ENCODE assay signal across 18 mouse cellular contexts in genomic region chr17:90419615-90420014, GRCm38 (mm10).
DNase-seq lines count a peak whose midpoint lies in the region; ATAC-seq and TF ChIP-seq lines count a peak whose summit lies in the region.
"Had no signal": no experiment of that assay in that cellular context is flagged by ENCODE, and none has a peak within 500 bp of the region (broad histone marks: within the 10 kb centered on the region; RNA-seq: fewer than 3 reads in every experiment).

No protein-coding gene starts in this region.

- TF ChIP-seq CTCF in brain, embryonic 14.5 days (IDR thresholded peaks at IDR 0.05; ENCODE audit: borderline replicate concordance, extremely low read depth, insufficient read depth, insufficient read length), result no peak

- 65% methylated on average over 1 of the region's 1 CpGs for WGBS in hindbrain, embryonic 16.5 days
- WGBS in hindbrain, embryonic 10.5 days, result 88% methylated on average over 1 of the region's 1 CpGs

- H3K9ac ChIP-seq in hindbrain, embryonic 16.5 days (ENCODE audit: low read depth, low read length), result no peak overlapping the region
- H3K9ac ChIP-seq: embryonic facial prominence, embryonic 12.5 days; forebrain, embryonic 15.5 days; hindbrain, embryonic 14.5 days had no signal

- no peak overlapping the region for H3K4me3 ChIP-seq in hindbrain, embryonic 16.5 days (ENCODE audit: low read length)
- H3K4me3 ChIP-seq in hindbrain, embryonic 10.5 days, result no peak overlapping the region
- H3K4me3 ChIP-seq: embryonic facial prominence, embryonic 12.5 days; forebrain, embryonic 15.5 days; heart, embryonic 10.5 days had no signal

- no peaks in the 10 kb centered on the region for H3K4me1 ChIP-seq in hindbrain, embryonic 16.5 days (ENCODE audit: control insufficient read depth, insufficient read depth, low read depth, low read length)
- no peaks in the 10 kb centered on the region for H3K4me1 ChIP-seq in hindbrain, embryonic 10.5 days (replicated peaks)
- H3K4me1 ChIP-seq: embryonic facial prominence, embryonic 12.5 days; forebrain, embryonic 15.5 days; heart, embryonic 10.5 days had no signal

- H3K4me2 ChIP-seq in hindbrain, embryonic 16.5 days (ENCODE audit: low read length), result no peak overlapping the region
- H3K4me2 ChIP-seq: embryonic facial prominence, embryonic 12.5 days; forebrain, embryonic 15.5 days; hindbrain, embryonic 14.5 days had no signal

- DNase-seq in cerebellum, adult 9-10 months, result peak; percentile 62
- no peak for DNase-seq in cerebellum, postnatal 4 days (ENCODE audit: low spot score in 2 of 2)
- DNase-seq in hindbrain, embryonic 10.5 days (ENCODE audit: low spot score), result no peak
- DNase-seq in Muller cell, postnatal 12 days (ENCODE audit: inconsistent ontology term), result peak; percentile 17
- peak; percentile 38 for DNase-seq in brain, embryonic 14.5 days (ENCODE audit: low read depth)
- DNase-seq: adrenal gland, adult 8-10 months; gastrocnemius, postnatal 10 days; heart, adult 18-20 months; heart, postnatal 10 days; heart, postnatal 4 days; kidney, adult 8-10 months had no signal

- TF ChIP-seq POLR2A in brain, embryonic 14.5 days (IDR thresholded peaks at IDR 0.05; ENCODE audit: borderline replicate concordance, extremely low read depth, insufficient read depth, insufficient read length, poor library complexity, severe bottlenecking), result no peak

- no peaks in the 10 kb centered on the region for H3K36me3 ChIP-seq in hindbrain, embryonic 16.5 days (ENCODE audit: control insufficient read depth, insufficient read depth, low read length)
- no peaks in the 10 kb centered on the region for H3K36me3 ChIP-seq in hindbrain, embryonic 10.5 days
- H3K36me3 ChIP-seq: embryonic facial prominence, embryonic 12.5 days; forebrain, embryonic 15.5 days; heart, embryonic 10.5 days had no signal

- no peaks in the 10 kb centered on the region for H3K9me3 ChIP-seq in hindbrain, embryonic 16.5 days (ENCODE audit: control insufficient read depth, low read length)
- H3K9me3 ChIP-seq in hindbrain, embryonic 10.5 days, result no peaks in the 10 kb centered on the region
- H3K9me3 ChIP-seq: embryonic facial prominence, embryonic 12.5 days; forebrain, embryonic 15.5 days; heart, embryonic 10.5 days had no signal

- H3K27ac ChIP-seq in hindbrain, embryonic 16.5 days (ENCODE audit: low read depth, low read length), result no peak overlapping the region
- H3K27ac ChIP-seq in hindbrain, embryonic 10.5 days, result no peak overlapping the region
- H3K27ac ChIP-seq: embryonic facial prominence, embryonic 12.5 days; forebrain, embryonic 15.5 days; heart, embryonic 10.5 days; hindbrain, embryonic 14.5 days had no signal

- no peaks in the 10 kb centered on the region for H3K27me3 ChIP-seq in hindbrain, embryonic 16.5 days (replicated peaks; ENCODE audit: control insufficient read depth, insufficient read depth, low read length)
- H3K27me3 ChIP-seq in hindbrain, embryonic 10.5 days (ENCODE audit: insufficient read depth, poor library complexity, severe bottlenecking), result no peaks in the 10 kb centered on the region
- H3K27me3 ChIP-seq: embryonic facial prominence, embryonic 12.5 days; forebrain, embryonic 15.5 days had no signal

- peak; percentile 54; the same call in 1 of the 2 replicates for ATAC-seq in hindbrain, embryonic 16.5 days
- ATAC-seq: forebrain, embryonic 15.5 days; inflammation-experienced regulatory T-cells, adult 6 months; intestine, postnatal 0 days had no signal

Comparison
In these comparisons a context has a peak if more than half of its experiments do, and no peak if none do; other contexts are left out.
1. DNase-seq: peak in cerebellum, adult 9-10 months (single experiment), Muller cell, postnatal 12 days (single experiment) and brain, embryonic 14.5 days (single experiment); none in cerebellum, postnatal 4 days (0 of 2) and hindbrain, embryonic 10.5 days (single experiment).